Mouse (Mus musculus) brain, embryonic 14.5 days (tissue): ENCODE data around the gene Zgpat.

ENCODE experiments used
- CTCF ChIP-seq: fragments of 200-500 bp; IDR thresholded peaks from 2 replicates; pipeline ENCODE4 v1.5.1; 2012; ENCODE audit warnings: inconsistent platforms, mild to moderate bottlenecking, moderate library complexity, borderline replicate concordance; ENCODE audit not compliant: insufficient read depth, insufficient read length; ENCODE audit errors: extremely low read depth
- POLR2A ChIP-seq: fragments of 200-500 bp; IDR thresholded peaks from 2 replicates; pipeline ENCODE4 v1.6.1; 2012; ENCODE audit warnings: mild to moderate bottlenecking, inconsistent platforms, borderline replicate concordance; ENCODE audit not compliant: poor library complexity, insufficient read depth, insufficient read length, severe bottlenecking; ENCODE audit errors: extremely low read depth

GRCm38 (mm10) chr2:181392600-181393213, 28.0 kb downstream of the Zgpat start:
- peak; percentile 87 for TF ChIP-seq CTCF
- TF ChIP-seq POLR2A, result no peak
